ENCODE assay signal across 9 mouse cellular contexts in genomic region chr5:114708491-114708890, GRCm38 (mm10). TPM values are rescaled to one million over a fixed set of nuclear protein-coding genes. Genes with fewer than 3 reads are reported as not detected.
DNase-seq lines count a peak whose midpoint lies in the region; ATAC-seq and TF ChIP-seq lines count a peak whose summit lies in the region.
"Had no signal": no experiment of that assay in that cellular context is flagged by ENCODE, and none has a peak within 500 bp of the region (broad histone marks: within the 10 kb centered on the region; RNA-seq: fewer than 3 reads in every experiment).

No protein-coding gene starts in this region.

- peaks cover 2% of the 10 kb centered on the region; the same call in 1 of the 2 replicates for H3K36me3 ChIP-seq in spleen, adult 2 months (ENCODE audit: control insufficient read depth, insufficient read depth, low read length)
- H3K36me3 ChIP-seq in limb, embryonic 15.5 days: peaks cover 37% of the 10 kb centered on the region

- DNase-seq in CD4-positive, CD25-positive, alpha-beta regulatory T cell, adult 2 months (ENCODE audit: low read depth, low spot score): peak; percentile 23
- no peak for DNase-seq in spleen, adult 2 months (ENCODE audit: low read depth in 1 of 2, low spot score in 2 of 2)
- no peak for DNase-seq in spleen, postnatal 4 days (ENCODE audit: low spot score in 2 of 2)
- DNase-seq in right cerebral cortex, postnatal 14 days: no peak
- DNase-seq in gastrocnemius, adult 18-20 months (ENCODE audit: low spot score): no peak
- DNase-seq in frontal cortex, adult 2 months (ENCODE audit: extremely low spot score in 1 of 2, low spot score in 1 of 2): no peak
- DNase-seq: thymus, adult 2 months had no signal

- H3K9ac ChIP-seq in limb, embryonic 15.5 days: 0 out of 2 replicates have a peak overlapping the region, but pooled peaks have one; percentile 66

- no peak for TF ChIP-seq POLR2A in spleen, adult 2 months (IDR thresholded peaks at IDR 0.05; ENCODE audit: low read depth, low read length)

- H3K27ac ChIP-seq in spleen, adult 2 months (ENCODE audit: insufficient read depth, low read length): no peak overlapping the region
- no peak overlapping the region for H3K27ac ChIP-seq in limb, embryonic 15.5 days

- H3K4me3 ChIP-seq in spleen, adult 2 months (ENCODE audit: extremely low read depth, insufficient read depth, insufficient read length): 0 out of 2 replicates have a peak overlapping the region, but pooled peaks have one; percentile 95
- H3K4me3 ChIP-seq in limb, embryonic 15.5 days: peak overlapping the region; percentile 88

- 0 out of 2 replicates have a peak, but pooled peaks cover 3% of the 10 kb centered on the region for H3K4me1 ChIP-seq in spleen, adult 2 months (ENCODE audit: control insufficient read depth, insufficient read depth, insufficient read length)
- peaks cover 11% of the 10 kb centered on the region for H3K4me1 ChIP-seq in limb, embryonic 15.5 days

- 60% methylated on average over 15 of the region's 15 CpGs for WGBS in spleen, adult 2 months
- WGBS in limb, embryonic 15.5 days: 53% methylated on average over 15 of the region's 15 CpGs

- peak overlapping the region; percentile 79 for H3K4me2 ChIP-seq in limb, embryonic 15.5 days

- ATAC-seq in CD4-positive, CD25-positive, alpha-beta regulatory T cell, adult 4 months: no peak
- ATAC-seq in limb, embryonic 15.5 days (ENCODE audit: insufficient number of reproducible peaks, low FRiP score, low TSS enrichment, low read depth): no peak

- no peak for TF ChIP-seq CTCF in spleen, adult 2 months (IDR thresholded peaks at IDR 0.05; ENCODE audit: extremely low read depth, insufficient read depth, insufficient read length, insufficient replicate concordance)

- no peaks in the 10 kb centered on the region for H3K9me3 ChIP-seq in limb, embryonic 15.5 days

- H3K27me3 ChIP-seq in spleen, adult 2 months (ENCODE audit: control insufficient read depth, insufficient read depth, low read length): no peaks in the 10 kb centered on the region
- H3K27me3 ChIP-seq in limb, embryonic 15.5 days: no peaks in the 10 kb centered on the region

RNA-seq across cellular contexts. Expression of gene Tchp, which starts 0.9 kb away (rescaled TPM):
- polyA plus RNA-seq in CD4-positive, CD25-positive, alpha-beta regulatory T cell, adult 4 months (2017; shearing (Covaris generic)): 10 to 100 TPM in 1 of 2 experiments, 1 to 10 TPM in 1; 3.7 to 14.3 TPM
- 14.1 and 14.5 TPM in 2 replicates for polyA plus RNA-seq in spleen, adult 2 months (2012; rRNA removed)
- 12.8 and 15.1 TPM in 2 replicates for polyA plus RNA-seq in limb, embryonic 15.5 days (2015; fragmentation: Nextera tagmentation; extraction: Ambion mirVana)
- total RNA-seq in gastrocnemius, adult 18-20 months (2021): 1 to 10 TPM; 2.3 to 2.9 TPM
- 19.9 and 20.3 TPM in 2 replicates for polyA plus RNA-seq in frontal cortex, adult 2 months (2012; rRNA removed)

RNA-seq across cellular contexts. Expression of gene Gltp, which starts 17.7 kb away (rescaled TPM):
- polyA plus RNA-seq in CD4-positive, CD25-positive, alpha-beta regulatory T cell, adult 4 months (2017; shearing (Covaris generic)): 100 to 1,000 TPM; 217 to 251 TPM
- polyA plus RNA-seq in spleen, adult 2 months (2012; rRNA removed): 134 and 163 TPM in 2 replicates
- 688 and 696 TPM in 2 replicates for polyA plus RNA-seq in limb, embryonic 15.5 days (2015; fragmentation: Nextera tagmentation; extraction: Ambion mirVana)
- 1 to 10 TPM; 7.2 to 8.7 TPM for total RNA-seq in gastrocnemius, adult 18-20 months (2021)
- 51.5 and 58.9 TPM in 2 replicates for polyA plus RNA-seq in frontal cortex, adult 2 months (2012; rRNA removed)

RNA-seq across cellular contexts. Expression of gene Trpv4, which starts 50.3 kb away (rescaled TPM):
- polyA plus RNA-seq in CD4-positive, CD25-positive, alpha-beta regulatory T cell, adult 4 months (2017; shearing (Covaris generic)): 1 to 10 TPM in 1 of 2 experiments, under 1 TPM in 1; 0.13 to 1.4 TPM
- 4.2 and 5.3 TPM in 2 replicates for polyA plus RNA-seq in spleen, adult 2 months (2012; rRNA removed)
- 14.8 and 16.2 TPM in 2 replicates for polyA plus RNA-seq in limb, embryonic 15.5 days (2015; fragmentation: Nextera tagmentation; extraction: Ambion mirVana)
- total RNA-seq in gastrocnemius, adult 18-20 months (2021): 1 to 10 TPM; 1.8 to 2.1 TPM
- 1.9 and 2.2 TPM in 2 replicates for polyA plus RNA-seq in frontal cortex, adult 2 months (2012; rRNA removed)
